Mouse (Mus musculus) E14TG2a.4 (cell line): ENCODE measurements at regions not wholly inside any gene's neighbourhood (a gene's known extent, or its start where the extent isn't known, plus 50 kb on each side); places are given as distances from the start of the nearest gene placed in this dataset.

Experiments
- CTCF ChIP-seq: conservative IDR thresholded peaks from 2 replicates; pipeline ENCODE4 v1.5.1; 2014; ENCODE audit warnings: low read length
- NANOG ChIP-seq: IDR thresholded peaks from 2 replicates; pipeline ENCODE4 v1.6.1; 2014; ENCODE audit warnings: borderline replicate concordance, low read length, mixed read lengths

DNA sequence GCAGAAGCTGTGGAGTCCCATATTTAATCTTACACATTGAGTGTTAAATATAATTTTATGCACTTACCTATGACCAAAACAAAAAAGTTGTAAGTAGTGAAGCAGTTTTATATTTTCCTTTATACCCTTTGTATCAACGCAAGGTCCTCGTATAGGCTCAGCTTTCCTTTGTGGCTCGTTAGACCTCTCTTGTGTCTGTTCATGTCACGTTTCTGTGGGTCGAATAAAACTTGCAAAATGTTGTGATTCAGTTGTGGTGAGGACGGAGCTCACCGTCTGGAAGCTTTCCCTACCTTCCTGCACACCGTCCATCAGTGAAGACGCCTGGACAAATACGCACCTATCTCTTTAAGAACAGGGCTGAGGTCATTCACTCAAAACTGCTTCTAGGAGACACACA is 64.9 kb upstream of the Cpsf6 start:
- TF ChIP-seq CTCF = no peak
- TF ChIP-seq NANOG = no peak
